Mouse (Mus musculus) heart, embryonic 12.5 days (tissue): ENCODE results near the gene Agfg1. TPM values are rescaled to one million over a fixed set of nuclear protein-coding genes. Genes with fewer than 3 reads are reported as not detected.

Experiments
- ATAC-seq: fragments of 200-750 bp; cut with Nextera tagmentation; 2 replicates; pipeline ENCODE4 v1.8.0; 2017; ENCODE audit warnings: moderate TSS enrichment, moderate library complexity; ENCODE audit not compliant: insufficient number of reproducible peaks, low FRiP score
- H3K27ac ChIP-seq: fragments of 300-500 bp; sonication (generic); 2 replicates; pipeline ENCODE4 v1.5.1; 2016; ENCODE audit warnings: mild to moderate bottlenecking, moderate library complexity; ENCODE audit not compliant: poor library complexity, severe bottlenecking
- H3K27me3 ChIP-seq: fragments of 300-500 bp; sonication (generic); replicated peaks from 2 replicates; pipeline ENCODE4 v1.6.1; 2016; ENCODE audit warnings: mild to moderate bottlenecking, moderate library complexity
- H3K36me3 ChIP-seq: fragments of 300-500 bp; sonication (generic); 2 replicates; pipeline ENCODE4 v1.6.1; 2016; ENCODE audit warnings: mild to moderate bottlenecking, moderate library complexity
- H3K4me1 ChIP-seq: fragments of 300-500 bp; sonication (generic); replicated peaks from 2 replicates; pipeline ENCODE4 v1.6.1; 2016; ENCODE audit warnings: mild to moderate bottlenecking
- H3K4me2 ChIP-seq: fragments of 300-500 bp; sonication (generic); 2 replicates; pipeline ENCODE4 v1.6.1; 2016; ENCODE audit warnings: mild to moderate bottlenecking, moderate library complexity
- H3K4me3 ChIP-seq: fragments of 300-500 bp; sonication (generic); 2 replicates; pipeline ENCODE4 v1.5.1; 2016; ENCODE audit warnings: mild to moderate bottlenecking
- H3K9ac ChIP-seq: fragments of 300-500 bp; sonication (generic); 2 replicates; pipeline ENCODE4 v1.6.1; 2016; ENCODE audit warnings: mild to moderate bottlenecking, moderate library complexity
- H3K9me3 ChIP-seq: fragments of 300-500 bp; sonication (generic); replicated peaks from 2 replicates; pipeline ENCODE4 v1.6.1; 2016; ENCODE audit warnings: mild to moderate bottlenecking, moderate library complexity
- WGBS: fragments of 180-500 bp; shearing (Covaris S2); methylation state at CpG from one replicate; pipeline ENCODE4 v1.1.7; 2016; 5-methylcytosine and 5-hydroxymethylcytosine counted together
- polyA plus RNA-seq: library from polyadenylated mRNA; unstranded; fragments of >200 nt; fragmentation: Nextera tagmentation; extraction: Ambion mirVana; gene quantifications from 2 replicates; pipeline ENCODE4 v1.2.1, GENCODE M21; 2016

Agfg1 gene
- polyA plus RNA-seq, 1 experiment from 2014 or later, result 47.0 TPM

- Histone ChIP-seq H3K4me3 (no peak overlapping the region), H3K4me2 (no peak overlapping the region), H3K9ac (no peak overlapping the region), H3K27ac (no peak overlapping the region), H3K27me3 (no peaks in the 10 kb centered on the region), H3K4me1 (peaks cover 15% of the 10 kb centered on the region), H3K9me3 (no peaks in the 10 kb centered on the region), H3K36me3 (no peaks in the 10 kb centered on the region)
- no peak for ATAC-seq
- WGBS, result 77% methylated on average over 6 of the region's 6 CpGs
Observed at GRCm38 (mm10) chr1:82824147-82824546, 15.1 kb upstream of the Agfg1 start.

- Histone ChIP-seq H3K4me3 (no peak overlapping the region), H3K36me3 (no peaks in the 10 kb centered on the region), H3K9me3 (no peaks in the 10 kb centered on the region), H3K27me3 (no peaks in the 10 kb centered on the region), H3K27ac (no peak overlapping the region), H3K4me1 (peaks cover 5% of the 10 kb centered on the region), H3K9ac (no peak overlapping the region), H3K4me2 (no peak overlapping the region)
- WGBS, result 87% methylated on average over 2 of the region's 2 CpGs
- peak; percentile 66; the same call in 1 of the 2 replicates for ATAC-seq
Observed at GRCm38 (mm10) chr1:82825256-82825655, 14.0 kb upstream of the Agfg1 start.

- Histone ChIP-seq H3K36me3 (no peaks in the 10 kb centered on the region), H3K9ac (no peak overlapping the region), H3K4me3 (no peak overlapping the region), H3K4me1 (no peaks in the 10 kb centered on the region; the same call in 1 of the 2 replicates), H3K27ac (no peak overlapping the region), H3K27me3 (no peaks in the 10 kb centered on the region), H3K9me3 (no peaks in the 10 kb centered on the region), H3K4me2 (no peak overlapping the region)
- no peak for ATAC-seq
- 89% methylated on average over 7 of the region's 7 CpGs for WGBS
Observed at GRCm38 (mm10) chr1:82825783-82826182, 13.5 kb upstream of the Agfg1 start.

- H3K27me3 ChIP-seq, result no peaks in the 10 kb centered on the region
- ATAC-seq, result no peak
- H3K4me1 ChIP-seq, result peaks cover 9% of the 10 kb centered on the region
- H3K36me3 ChIP-seq, result no peaks in the 10 kb centered on the region
- H3K4me3 ChIP-seq, result no peak overlapping the region
- H3K9me3 ChIP-seq, result no peaks in the 10 kb centered on the region
- no peak overlapping the region for H3K9ac ChIP-seq
- H3K4me2 ChIP-seq, result no peak overlapping the region
- H3K27ac ChIP-seq, result no peak overlapping the region
- 49% methylated on average over 5 of the region's 5 CpGs for WGBS
Observed at GRCm38 (mm10) chr1:82826911-82827310, 12.4 kb upstream of the Agfg1 start.

- WGBS, result 89% methylated on average over 1 of the region's 1 CpGs
- H3K9ac ChIP-seq, result no peak overlapping the region
- no peaks in the 10 kb centered on the region for H3K27me3 ChIP-seq
- no peak overlapping the region for H3K27ac ChIP-seq
- H3K9me3 ChIP-seq, result no peaks in the 10 kb centered on the region
- H3K36me3 ChIP-seq, result no peaks in the 10 kb centered on the region
- ATAC-seq, result no peak
- peaks cover 39% of the 10 kb centered on the region for H3K4me1 ChIP-seq
- no peak overlapping the region for H3K4me2 ChIP-seq
- no peak overlapping the region for H3K4me3 ChIP-seq
Observed at GRCm38 (mm10) chr1:82830771-82831170, 8.5 kb upstream of the Agfg1 start.

- peak; percentile 75 for ATAC-seq
- Histone ChIP-seq H3K36me3 (no peaks in the 10 kb centered on the region), H3K9me3 (no peaks in the 10 kb centered on the region), H3K27ac (peak overlapping the region; percentile 79), H3K4me1 (peaks cover 47% of the 10 kb centered on the region), H3K4me2 (peak overlapping the region; percentile 9; the same call in 1 of the 2 replicates), H3K27me3 (no peaks in the 10 kb centered on the region), H3K9ac (no peak overlapping the region), H3K4me3 (no peak overlapping the region)
- 42% methylated on average over 9 of the region's 9 CpGs for WGBS
Observed at GRCm38 (mm10) chr1:82831547-82832240, 7.6 kb upstream of the Agfg1 start.

GRCm38 (mm10) chr1:82832495-82833021, 6.7 kb upstream of the Agfg1 start:
- Histone ChIP-seq H3K4me2 (no peak overlapping the region), H3K27me3 (no peaks in the 10 kb centered on the region), H3K9ac (0 out of 2 replicates have a peak overlapping the region, but pooled peaks have one; percentile 31), H3K36me3 (no peaks in the 10 kb centered on the region), H3K4me1 (peaks cover 49% of the 10 kb centered on the region), H3K27ac (peak overlapping the region; percentile 79), H3K9me3 (no peaks in the 10 kb centered on the region), H3K4me3 (no peak overlapping the region)
- ATAC-seq, result no peak
- WGBS, result 69% methylated on average over 11 of the region's 11 CpGs

GRCm38 (mm10) chr1:82833501-82833900, 5.8 kb upstream of the Agfg1 start:
- H3K4me2 ChIP-seq, result no peak overlapping the region
- WGBS, result 92% methylated on average over 2 of the region's 2 CpGs
- H3K27ac ChIP-seq, result no peak overlapping the region
- H3K36me3 ChIP-seq, result no peaks in the 10 kb centered on the region
- H3K4me3 ChIP-seq, result no peak overlapping the region
- no peaks in the 10 kb centered on the region for H3K9me3 ChIP-seq
- H3K9ac ChIP-seq, result no peak overlapping the region
- peaks cover 51% of the 10 kb centered on the region for H3K4me1 ChIP-seq
- H3K27me3 ChIP-seq, result no peaks in the 10 kb centered on the region
- no peak for ATAC-seq

GRCm38 (mm10) chr1:82834572-82834971, 4.7 kb upstream of the Agfg1 start:
- 24% methylated on average over 8 of the region's 8 CpGs for WGBS
- peak; percentile 86 for ATAC-seq
- no peak overlapping the region for H3K4me3 ChIP-seq
- no peaks in the 10 kb centered on the region for H3K36me3 ChIP-seq
- peaks cover 57% of the 10 kb centered on the region for H3K4me1 ChIP-seq
- H3K27ac ChIP-seq, result peak overlapping the region; percentile 54; the same call in 1 of the 2 replicates
- no peak overlapping the region for H3K9ac ChIP-seq
- H3K27me3 ChIP-seq, result no peaks in the 10 kb centered on the region
- no peaks in the 10 kb centered on the region for H3K9me3 ChIP-seq
- H3K4me2 ChIP-seq, result no peak overlapping the region

GRCm38 (mm10) chr1:82836342-82837217, 2.7 kb upstream of the Agfg1 start:
- peak overlapping the region; percentile 32; the same call in 1 of the 2 replicates for H3K27ac ChIP-seq
- peaks cover 60% of the 10 kb centered on the region for H3K4me1 ChIP-seq
- H3K4me2 ChIP-seq, result peak overlapping the region; percentile 16; the same call in 1 of the 2 replicates

GRCm38 (mm10) chr1:82837579-82837978, 1.7 kb upstream of the Agfg1 start:
- Histone ChIP-seq H3K4me2 (no peak overlapping the region), H3K36me3 (0 out of 2 replicates have a peak, but pooled peaks cover 4% of the 10 kb centered on the region), H3K4me1 (peaks cover 52% of the 10 kb centered on the region), H3K27ac (no peak overlapping the region; the same call in 1 of the 2 replicates), H3K9me3 (no peaks in the 10 kb centered on the region), H3K9ac (no peak overlapping the region), H3K4me3 (no peak overlapping the region), H3K27me3 (no peaks in the 10 kb centered on the region)
- WGBS, result 65% methylated on average over 6 of the region's 6 CpGs
- ATAC-seq, result no peak

More at GRCm38 (mm10) chr1:82836342-82837217, 2.7 kb upstream of the Agfg1 start:
- H3K36me3 ChIP-seq, result no peaks in the 10 kb centered on the region
- H3K9ac ChIP-seq, result no peak overlapping the region
- no peak for ATAC-seq
- H3K4me3 ChIP-seq, result no peak overlapping the region
- no peaks in the 10 kb centered on the region for H3K9me3 ChIP-seq
- WGBS, result 60% methylated on average over 13 of the region's 13 CpGs
- H3K27me3 ChIP-seq, result no peaks in the 10 kb centered on the region
